Mouse (Mus musculus) neural tube, embryonic 12.5 days (tissue): Measurements from ENCODE around the gene Slit3. TPM values are rescaled to one million over a fixed set of nuclear protein-coding genes. Genes with fewer than 3 reads are reported as not detected.
A peak's percentile ranks its signal among the peaks of the same experiment; 100 is the strongest.

Source experiments
- ATAC-seq: fragments of 200-750 bp; cut with Nextera tagmentation; 2 replicates; pipeline ENCODE4 v1.8.0; 2017; ENCODE audit warnings: low read depth, mild to moderate bottlenecking, moderate TSS enrichment, moderate library complexity; ENCODE audit not compliant: low FRiP score
- H3K27ac ChIP-seq: fragments of 300-500 bp; sonication (generic); 2 replicates; pipeline ENCODE4 v1.5.1; 2016
- H3K27me3 ChIP-seq: fragments of 300-500 bp; sonication (generic); replicated peaks from 2 replicates; pipeline ENCODE4 v1.6.1; 2016; ENCODE audit warnings: mild to moderate bottlenecking
- H3K36me3 ChIP-seq: fragments of 300-500 bp; sonication (generic); 2 replicates; pipeline ENCODE4 v1.6.1; 2016; ENCODE audit warnings: mild to moderate bottlenecking
- H3K4me1 ChIP-seq: fragments of 300-500 bp; sonication (generic); 2 replicates; pipeline ENCODE4 v1.6.1; 2016
- H3K4me2 ChIP-seq: fragments of 300-500 bp; sonication (generic); replicated peaks from 2 replicates; pipeline ENCODE4 v1.6.1; 2016; ENCODE audit warnings: mild to moderate bottlenecking
- H3K4me3 ChIP-seq: fragments of 300-500 bp; sonication (generic); 2 replicates; pipeline ENCODE4 v1.5.1; 2016
- H3K9ac ChIP-seq: fragments of 300-500 bp; sonication (generic); 2 replicates; pipeline ENCODE4 v1.6.1; 2016; ENCODE audit warnings: mild to moderate bottlenecking
- H3K9me3 ChIP-seq: fragments of 300-500 bp; sonication (generic); 2 replicates; pipeline ENCODE4 v1.6.1; 2016; ENCODE audit warnings: mild to moderate bottlenecking
- WGBS: fragments of 180-500 bp; shearing (Covaris S2); methylation state at CpG from one replicate; pipeline ENCODE4 v1.1.7; 2016; 5-methylcytosine and 5-hydroxymethylcytosine counted together
- polyA plus RNA-seq: library from polyadenylated mRNA; unstranded; fragments of >200 nt; fragmentation: Nextera tagmentation; extraction: Ambion mirVana; gene quantifications from 2 replicates; pipeline ENCODE4 v1.2.1, GENCODE M21; 2016

Slit3 gene
- polyA plus RNA-seq, 1 experiment from 2014 or later = 65.0 TPM

DNA sequence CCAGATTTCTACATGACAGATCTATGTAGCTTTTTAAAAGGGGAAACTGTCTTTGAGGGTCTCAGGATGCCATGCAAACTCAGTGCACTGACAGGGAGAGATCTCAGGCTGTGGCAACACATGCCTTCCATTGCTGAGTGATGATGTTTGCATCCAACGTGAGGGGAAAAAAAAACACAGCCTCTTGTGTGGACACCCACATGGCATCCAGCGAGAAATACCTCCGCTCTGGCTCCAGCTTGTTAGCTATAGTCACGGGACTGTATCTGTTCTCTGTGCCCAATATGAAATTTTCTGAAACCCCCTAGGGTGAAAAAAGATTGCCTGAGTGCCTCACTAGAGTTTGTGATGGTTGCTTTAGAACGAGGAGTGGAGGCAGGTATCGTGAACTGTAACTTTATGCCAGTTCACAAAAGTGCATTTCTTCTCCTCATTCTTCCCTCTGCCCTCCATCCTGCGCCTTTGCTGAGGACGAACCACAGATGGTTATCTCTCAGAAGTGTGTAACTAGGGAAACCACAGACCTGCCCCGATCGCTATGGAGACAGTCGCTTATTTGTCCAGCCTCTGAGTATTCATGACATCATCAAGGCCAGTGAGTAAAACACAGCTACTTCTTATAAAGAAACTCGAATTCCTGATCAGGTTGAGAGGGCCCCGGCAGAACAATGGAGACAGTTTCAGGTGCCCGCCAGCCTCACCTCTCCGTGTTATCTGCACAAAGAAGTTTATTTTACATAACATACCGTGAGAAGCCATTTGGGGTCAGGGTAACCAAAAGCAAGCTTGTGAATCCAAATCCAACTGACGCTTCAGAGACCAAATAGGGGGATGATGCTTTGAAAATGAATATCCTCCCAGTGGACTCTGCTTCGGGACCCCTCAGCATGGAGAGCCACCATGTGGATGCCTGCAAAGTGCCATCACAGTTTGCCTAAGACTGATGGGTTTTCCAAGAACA lies 416.4 kb downstream of the Slit3 start:
- peaks cover 18% of the 10 kb centered on the region for H3K4me1 ChIP-seq

GRCm38 (mm10) chr11:35542731-35543130 lies 421.7 kb downstream of the Slit3 start:
- no peaks in the 10 kb centered on the region for H3K27me3 ChIP-seq
- no peaks in the 10 kb centered on the region for H3K36me3 ChIP-seq
- 86% methylated on average over 10 of the region's 10 CpGs for WGBS
- H3K9ac ChIP-seq = no peak overlapping the region
- no peak overlapping the region for H3K27ac ChIP-seq
- no peak for ATAC-seq
- peaks cover 35% of the 10 kb centered on the region for H3K4me1 ChIP-seq
- H3K4me3 ChIP-seq = no peak overlapping the region
- H3K4me2 ChIP-seq = no peak overlapping the region
- no peaks in the 10 kb centered on the region for H3K9me3 ChIP-seq

More for the DNA sequence above, 416.4 kb downstream of the Slit3 start:
- 30% methylated on average over 18 of the region's 18 CpGs for WGBS
- Histone ChIP-seq H3K27me3 (no peaks in the 10 kb centered on the region), H3K27ac (no peak overlapping the region), H3K36me3 (no peaks in the 10 kb centered on the region), H3K4me3 (no peak overlapping the region), H3K4me2 (peak overlapping the region; percentile 33; the same call in 1 of the 2 replicates), H3K9me3 (no peaks in the 10 kb centered on the region), H3K9ac (no peak overlapping the region)
- ATAC-seq = peak; percentile 76

- ATAC-seq = peak; percentile 77
- Histone ChIP-seq H3K9ac (peak overlapping the region; percentile 61), H3K4me2 (peak overlapping the region; percentile 62), H3K36me3 (no peaks in the 10 kb centered on the region), H3K4me3 (peak overlapping the region; percentile 41), H3K27me3 (no peaks in the 10 kb centered on the region), H3K27ac (peak overlapping the region; percentile 69), H3K4me1 (peaks cover 36% of the 10 kb centered on the region), H3K9me3 (no peaks in the 10 kb centered on the region)
- 21% methylated on average over 31 of the region's 31 CpGs for WGBS
Measured at GRCm38 (mm10) chr11:35544112-35545064, 423.4 kb downstream of the Slit3 start.

- H3K4me3 ChIP-seq = peak overlapping the region; percentile 7; the same call in 1 of the 2 replicates
- H3K4me2 ChIP-seq = peak overlapping the region; percentile 62; the same call in 1 of the 2 replicates
- no peaks in the 10 kb centered on the region for H3K9me3 ChIP-seq
- peaks cover 29% of the 10 kb centered on the region for H3K4me1 ChIP-seq
- 24% methylated on average over 7 of the region's 7 CpGs for WGBS
- H3K36me3 ChIP-seq = no peaks in the 10 kb centered on the region
- no peaks in the 10 kb centered on the region for H3K27me3 ChIP-seq
- no peak for ATAC-seq
- no peak overlapping the region for H3K27ac ChIP-seq
- peak overlapping the region; percentile 26; the same call in 1 of the 2 replicates for H3K9ac ChIP-seq
Measured at GRCm38 (mm10) chr11:35546081-35546822, 425.2 kb downstream of the Slit3 start.

GRCm38 (mm10) chr11:35550036-35550435 lies 429.0 kb downstream of the Slit3 start:
- H3K27ac ChIP-seq = no peak overlapping the region
- no peaks in the 10 kb centered on the region for H3K9me3 ChIP-seq
- no peaks in the 10 kb centered on the region for H3K36me3 ChIP-seq
- H3K27me3 ChIP-seq = no peaks in the 10 kb centered on the region
- 0 out of 2 replicates have a peak overlapping the region, but pooled peaks have one; percentile 13 for H3K9ac ChIP-seq
- no peak overlapping the region for H3K4me3 ChIP-seq
- H3K4me1 ChIP-seq = peaks cover 18% of the 10 kb centered on the region; the same call in 1 of the 2 replicates
- no peak for ATAC-seq
- 95% methylated on average over 9 of the region's 9 CpGs for WGBS
- peak overlapping the region; percentile 8; the same call in 1 of the 2 replicates for H3K4me2 ChIP-seq

- no peaks in the 10 kb centered on the region for H3K36me3 ChIP-seq
- H3K27ac ChIP-seq = no peak overlapping the region
- H3K4me1 ChIP-seq = peaks cover 26% of the 10 kb centered on the region
- peak; percentile 54; the same call in 1 of the 2 replicates for ATAC-seq
- H3K9me3 ChIP-seq = no peaks in the 10 kb centered on the region
- H3K4me3 ChIP-seq = no peak overlapping the region
- no peaks in the 10 kb centered on the region for H3K27me3 ChIP-seq
- peak overlapping the region; percentile 18; the same call in 1 of the 2 replicates for H3K4me2 ChIP-seq
- WGBS = 52% methylated on average over 11 of the region's 11 CpGs
- no peak overlapping the region for H3K9ac ChIP-seq
Measured at GRCm38 (mm10) chr11:35556192-35556591, 435.2 kb downstream of the Slit3 start.

DNA sequence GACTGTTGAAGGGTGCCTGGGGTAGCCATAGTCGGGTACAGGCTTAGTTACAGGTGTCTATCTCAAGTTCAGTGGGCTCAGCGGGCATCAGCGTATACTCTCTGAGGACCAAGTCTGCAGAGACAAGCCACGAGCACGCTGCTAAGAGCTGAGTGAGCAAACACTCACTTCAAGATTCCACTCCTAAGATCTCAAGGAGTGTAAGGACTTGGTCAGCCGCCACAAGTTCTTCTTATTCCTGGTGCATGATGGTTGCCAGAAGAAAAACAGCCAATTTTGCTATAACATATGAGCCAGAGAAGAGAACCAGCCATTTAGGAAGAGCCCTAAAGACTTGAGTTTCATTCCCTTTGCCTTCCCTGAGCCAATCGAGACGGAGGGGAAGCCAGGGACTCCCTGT lies 436.5 kb downstream of the Slit3 start:
- Histone ChIP-seq H3K27me3 (no peaks in the 10 kb centered on the region), H3K9ac (no peak overlapping the region), H3K4me2 (no peak overlapping the region), H3K9me3 (no peaks in the 10 kb centered on the region), H3K36me3 (no peaks in the 10 kb centered on the region), H3K27ac (no peak overlapping the region), H3K4me1 (peaks cover 33% of the 10 kb centered on the region), H3K4me3 (no peak overlapping the region)
- no peak for ATAC-seq
- 90% methylated on average over 8 of the region's 8 CpGs for WGBS

DNA sequence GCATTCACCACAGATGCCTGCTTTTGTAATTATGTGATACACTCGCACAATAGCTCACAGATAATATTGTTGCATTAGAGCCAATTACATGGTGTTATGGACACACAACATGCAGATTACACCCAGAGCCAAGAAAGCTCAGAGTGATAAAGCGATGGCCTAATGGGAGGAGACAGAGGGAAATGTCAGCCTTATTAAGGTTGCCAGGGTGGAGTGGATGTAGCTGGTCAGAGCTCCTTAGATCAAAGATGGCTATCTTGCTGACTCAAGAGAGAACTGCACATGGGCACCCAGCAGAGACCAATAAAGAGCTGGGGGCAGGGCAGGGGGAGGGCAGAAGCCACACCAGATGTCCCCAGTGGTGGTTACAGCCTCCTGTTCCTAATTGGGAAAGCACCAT lies 437.3 kb downstream of the Slit3 start:
- H3K9me3 ChIP-seq = no peaks in the 10 kb centered on the region
- H3K4me1 ChIP-seq = peaks cover 33% of the 10 kb centered on the region
- no peak overlapping the region for H3K4me3 ChIP-seq
- ATAC-seq = no peak
- H3K27ac ChIP-seq = no peak overlapping the region
- 86% methylated on average over 2 of the region's 2 CpGs for WGBS
- H3K36me3 ChIP-seq = no peaks in the 10 kb centered on the region
- no peak overlapping the region for H3K4me2 ChIP-seq
- no peak overlapping the region for H3K9ac ChIP-seq
- H3K27me3 ChIP-seq = no peaks in the 10 kb centered on the region

- H3K4me1 ChIP-seq = peaks cover 33% of the 10 kb centered on the region
Measured at GRCm38 (mm10) chr11:35559386-35559785, 438.4 kb downstream of the Slit3 start.

DNA sequence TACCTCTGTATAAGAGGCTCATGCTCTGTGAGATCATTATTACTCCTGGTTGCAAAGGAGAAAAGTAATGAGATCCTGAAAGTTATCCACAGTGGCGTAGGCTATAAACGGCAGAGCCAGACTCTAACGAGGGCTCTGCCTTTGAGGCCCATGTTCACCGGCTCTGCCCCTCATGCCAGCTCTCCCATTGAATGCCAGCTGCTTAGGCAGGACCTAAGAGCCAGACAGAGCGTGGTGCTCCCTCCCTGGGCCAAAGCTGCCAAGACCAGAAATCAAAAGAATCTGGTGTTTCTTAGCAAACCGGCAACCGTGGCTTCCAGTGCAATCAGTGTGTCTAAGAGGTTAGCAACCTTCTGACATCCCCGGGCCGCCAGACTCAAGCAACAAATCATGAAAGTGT lies 440.7 kb downstream of the Slit3 start:
- H3K9ac ChIP-seq = no peak overlapping the region
- no peaks in the 10 kb centered on the region; the same call in 1 of the 2 replicates for H3K27me3 ChIP-seq
- no peak overlapping the region for H3K4me2 ChIP-seq
- no peak overlapping the region for H3K27ac ChIP-seq
- ATAC-seq = no peak
- no peak overlapping the region for H3K4me3 ChIP-seq
- no peaks in the 10 kb centered on the region for H3K36me3 ChIP-seq
- 49% methylated on average over 9 of the region's 9 CpGs for WGBS
- H3K4me1 ChIP-seq = peaks cover 31% of the 10 kb centered on the region
- no peaks in the 10 kb centered on the region for H3K9me3 ChIP-seq

More at GRCm38 (mm10) chr11:35559386-35559785, 438.4 kb downstream of the Slit3 start:
- 73% methylated on average over 3 of the region's 3 CpGs for WGBS
- Histone ChIP-seq H3K4me2 (no peak overlapping the region), H3K27me3 (no peaks in the 10 kb centered on the region; the same call in 1 of the 2 replicates), H3K9me3 (no peaks in the 10 kb centered on the region), H3K36me3 (no peaks in the 10 kb centered on the region), H3K27ac (no peak overlapping the region), H3K4me3 (no peak overlapping the region), H3K9ac (no peak overlapping the region)
- ATAC-seq = no peak

DNA sequence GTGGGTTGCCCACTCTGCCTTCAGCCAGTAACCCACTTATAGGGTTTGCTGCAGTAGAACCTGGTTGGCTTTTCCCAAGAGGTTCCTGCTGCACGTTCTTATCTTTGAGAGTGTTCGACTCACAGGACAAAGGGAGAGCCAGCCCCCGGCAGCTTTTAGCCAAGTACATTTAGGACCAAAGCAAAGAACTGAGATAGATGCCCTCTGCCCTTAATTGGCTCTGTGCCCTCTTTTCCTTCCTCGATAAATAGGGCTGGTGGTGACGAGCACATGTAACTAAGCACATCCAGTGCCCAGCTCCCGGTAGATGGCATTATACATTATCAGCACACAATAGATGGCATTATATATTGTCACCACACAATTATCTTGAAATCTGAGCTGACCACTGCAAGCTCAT lies 444.3 kb downstream of the Slit3 start:
- Histone ChIP-seq H3K9me3 (no peaks in the 10 kb centered on the region), H3K36me3 (no peaks in the 10 kb centered on the region), H3K4me1 (peaks cover 13% of the 10 kb centered on the region; the same call in 1 of the 2 replicates), H3K27ac (no peak overlapping the region), H3K27me3 (no peaks in the 10 kb centered on the region; the same call in 1 of the 2 replicates), H3K4me2 (no peak overlapping the region), H3K4me3 (no peak overlapping the region), H3K9ac (no peak overlapping the region)
- WGBS = 56% methylated on average over 6 of the region's 6 CpGs
- ATAC-seq = no peak
